Mouse (Mus musculus) stomach, postnatal 0 days (tissue): ENCODE measurements at regions not wholly inside any gene's neighbourhood (a gene's known extent, or its start where the extent isn't known, plus 50 kb on each side); places are given as distances from the start of the nearest gene placed in this dataset.

Source experiments
- CTCF ChIP-seq: IDR thresholded peaks from 2 replicates; pipeline ENCODE4 v1.5.1; 2016; ENCODE audit warnings: antibody characterized with exemption, low read depth, mild to moderate bottlenecking, moderate library complexity
- EP300 ChIP-seq: optimal IDR thresholded peaks from 2 replicates; pipeline ENCODE3; 2016; ENCODE audit warnings: antibody characterized with exemption

- TF ChIP-seq CTCF (no peak), EP300 (no peak)
Measured at GRCm38 (mm10) chr14:80172799-80173484, 189.1 kb downstream of the Olfm4 start.
